8 mouse cellular contexts compared by ENCODE assay signal in genomic region chr16:17646310-17647114, GRCm38 (mm10). TPM values are rescaled to one million over a fixed set of nuclear protein-coding genes. Genes with fewer than 3 reads are reported as not detected.
DNase-seq lines count a peak whose midpoint lies in the region; ATAC-seq and TF ChIP-seq lines count a peak whose summit lies in the region.

Ccdc74a (plus strand) TSS chr16:17646470.

- H3K27me3 ChIP-seq in E14TG2a.4 (ENCODE audit: insufficient read depth, low read length) = peaks cover 10% of the 10 kb centered on the region
- H3K27me3 ChIP-seq in heart, embryonic 13.5 days (replicated peaks) = no peaks in the 10 kb centered on the region
- H3K27me3 ChIP-seq in kidney, postnatal 0 days (ENCODE audit: insufficient read depth, low read length) = no peaks in the 10 kb centered on the region
- H3K27me3 ChIP-seq in liver, embryonic 12.5 days (replicated peaks) = no peaks in the 10 kb centered on the region
- H3K27me3 ChIP-seq in stomach, embryonic 14.5 days (ENCODE audit: control insufficient read depth, insufficient read depth, low read length) = no peaks in the 10 kb centered on the region

- ATAC-seq in heart, embryonic 13.5 days (ENCODE audit: extremely low read depth, insufficient number of reproducible peaks, low FRiP score, low TSS enrichment) = peak; percentile 91
- peak; percentile 92 for ATAC-seq in kidney, postnatal 0 days (replicated peaks; ENCODE audit: low FRiP score, low read depth)
- peak; percentile 99 for ATAC-seq in liver, embryonic 12.5 days
- peak; percentile 95 for ATAC-seq in stomach, embryonic 14.5 days (ENCODE audit: insufficient number of reproducible peaks, insufficient read depth, low FRiP score, low read depth)

- DNase-seq in c-Kit-negative CD71-positive TER-119-positive erythroid progenitor cells, embryonic 14.5 days (ENCODE audit: low read depth, low spot score) = peak; percentile 85
- peak; percentile 77 for DNase-seq in fibroblast of lung, adult 2 months (ENCODE audit: low read depth)
- DNase-seq in kidney, postnatal 0 days (ENCODE audit: low spot score) = peak; percentile 89
- peak; percentile 56 to 68 for DNase-seq in natural killer cell, adult 2 months (ENCODE audit: low spot score in 2 of 2)

- H3K4me1 ChIP-seq in E14TG2a.4 (replicated peaks; ENCODE audit: low read depth, low read length) = peaks cover 59% of the 10 kb centered on the region
- peaks cover 13% of the 10 kb centered on the region for H3K4me1 ChIP-seq in heart, embryonic 13.5 days
- H3K4me1 ChIP-seq in kidney, postnatal 0 days (replicated peaks; ENCODE audit: insufficient read depth, low read length) = peaks cover 8% of the 10 kb centered on the region
- peaks cover 34% of the 10 kb centered on the region for H3K4me1 ChIP-seq in liver, embryonic 12.5 days
- 0 out of 2 replicates have a peak, but pooled peaks cover 6% of the 10 kb centered on the region for H3K4me1 ChIP-seq in stomach, embryonic 14.5 days (ENCODE audit: control insufficient read depth, insufficient read depth, low read length)

- peaks cover 56% of the 10 kb centered on the region for H3K36me3 ChIP-seq in E14TG2a.4 (ENCODE audit: insufficient read depth, low read length)
- peaks cover 47% of the 10 kb centered on the region for H3K36me3 ChIP-seq in heart, embryonic 13.5 days
- H3K36me3 ChIP-seq in kidney, postnatal 0 days (ENCODE audit: insufficient read depth, low read length) = peaks cover 17% of the 10 kb centered on the region; the same call in 1 of the 2 replicates
- peaks cover 55% of the 10 kb centered on the region for H3K36me3 ChIP-seq in liver, embryonic 12.5 days
- peaks cover 14% of the 10 kb centered on the region for H3K36me3 ChIP-seq in stomach, embryonic 14.5 days (ENCODE audit: control insufficient read depth, insufficient read depth, low read length)

- H3K4me3 ChIP-seq in E14TG2a.4 (replicated peaks; ENCODE audit: low read length) = peak within 1 kb of the TSS; percentile 79
- peak within 1 kb of the TSS; percentile 63 for H3K4me3 ChIP-seq in heart, embryonic 13.5 days
- H3K4me3 ChIP-seq in kidney, postnatal 0 days (replicated peaks; ENCODE audit: low read depth, low read length) = peak within 1 kb of the TSS; percentile 52
- peak within 1 kb of the TSS; percentile 57 for H3K4me3 ChIP-seq in liver, embryonic 12.5 days
- peak within 1 kb of the TSS; percentile 44 for H3K4me3 ChIP-seq in stomach, embryonic 14.5 days (ENCODE audit: low read depth, low read length)

- WGBS in heart, embryonic 13.5 days = 3% methylated on average over 63 of the region's 65 CpGs
- 1% methylated on average over 64 of the region's 65 CpGs for WGBS in kidney, postnatal 0 days
- 5% methylated on average over 65 of the region's 65 CpGs for WGBS in liver, embryonic 12.5 days (ENCODE audit: insufficient replicate concordance)
- WGBS in stomach, embryonic 14.5 days = 2% methylated on average over 61 of the region's 65 CpGs

- H3K4me2 ChIP-seq in heart, embryonic 13.5 days = peak within 1 kb of the TSS; percentile 92
- peak within 1 kb of the TSS; percentile 88 for H3K4me2 ChIP-seq in kidney, postnatal 0 days (ENCODE audit: low read length)
- H3K4me2 ChIP-seq in liver, embryonic 12.5 days = peak within 1 kb of the TSS; percentile 94
- peak within 1 kb of the TSS; percentile 86 for H3K4me2 ChIP-seq in stomach, embryonic 14.5 days (replicated peaks; ENCODE audit: low read depth, low read length)

- no peaks in the 10 kb centered on the region for H3K9me3 ChIP-seq in E14TG2a.4 (ENCODE audit: low read length)
- no peaks in the 10 kb centered on the region for H3K9me3 ChIP-seq in heart, embryonic 13.5 days
- no peaks in the 10 kb centered on the region for H3K9me3 ChIP-seq in kidney, postnatal 0 days (replicated peaks; ENCODE audit: low read length)
- H3K9me3 ChIP-seq in liver, embryonic 12.5 days (replicated peaks) = no peaks in the 10 kb centered on the region
- H3K9me3 ChIP-seq in stomach, embryonic 14.5 days (ENCODE audit: control insufficient read depth, low read depth, low read length) = no peaks in the 10 kb centered on the region

- H3K27ac ChIP-seq in heart, embryonic 13.5 days (replicated peaks) = 0 out of 2 replicates have a peak within 1 kb of the TSS, but pooled peaks have one; percentile 41
- no peak within 1 kb of the TSS for H3K27ac ChIP-seq in kidney, postnatal 0 days
- peak within 1 kb of the TSS; percentile 77 for H3K27ac ChIP-seq in liver, embryonic 12.5 days
- peak within 1 kb of the TSS; percentile 39; the same call in 1 of the 2 replicates for H3K27ac ChIP-seq in stomach, embryonic 14.5 days (ENCODE audit: low read length)

- TF ChIP-seq CTCF in E14TG2a.4 (conservative IDR thresholded peaks at IDR 0.05; ENCODE audit: low read length) = no peak
- no peak for TF ChIP-seq CTCF in kidney, postnatal 0 days (IDR thresholded peaks at IDR 0.05; ENCODE audit: low read depth)

- peak within 1 kb of the TSS; percentile 81 for H3K9ac ChIP-seq in heart, embryonic 13.5 days
- peak within 1 kb of the TSS; percentile 36 for H3K9ac ChIP-seq in kidney, postnatal 0 days (ENCODE audit: low read depth, low read length)
- peak within 1 kb of the TSS; percentile 75 for H3K9ac ChIP-seq in liver, embryonic 12.5 days
- H3K9ac ChIP-seq in stomach, embryonic 14.5 days (replicated peaks; ENCODE audit: low read depth, low read length) = peak within 1 kb of the TSS; percentile 53

RNA-seq across cellular contexts. Expression of gene Ccdc74a, which starts in this region (rescaled TPM):
- 3.5 and 4.1 TPM in 2 replicates for polyA plus RNA-seq in heart, embryonic 13.5 days (2015; fragmentation: Nextera tagmentation; extraction: Ambion mirVana)
- 8.1 and 8.6 TPM in 2 replicates for polyA plus RNA-seq in kidney, postnatal 0 days (2015; fragmentation: Nextera tagmentation; extraction: Ambion mirVana)
- 3.0 and 3.2 TPM in 2 replicates for polyA plus RNA-seq in liver, embryonic 12.5 days (2016; fragmentation: Nextera tagmentation; extraction: Ambion mirVana)
- 5.6 and 5.9 TPM in 2 replicates for polyA plus RNA-seq in stomach, embryonic 14.5 days (2014; fragmentation: Nextera tagmentation; extraction: Ambion mirVana)
